Mouse (Mus musculus) lung, embryonic 16.5 days (tissue): ENCODE data around the gene Col4a4. TPM values are rescaled to one million over a fixed set of nuclear protein-coding genes. Genes with fewer than 3 reads are reported as not detected.
A peak's percentile ranks its signal among the peaks of the same experiment; 100 is the strongest.

ENCODE experiments used
- ATAC-seq: fragments of 200-750 bp; cut with Nextera tagmentation; 2 replicates; pipeline ENCODE4 v1.8.0; 2017; ENCODE audit warnings: low read depth, mild to moderate bottlenecking, moderate library complexity
- H3K27ac ChIP-seq: fragments of 300-500 bp; sonication (generic); 2 replicates; pipeline ENCODE4 v1.5.1; 2014; ENCODE audit warnings: mild to moderate bottlenecking, control low read depth, low read length
- H3K27me3 ChIP-seq: fragments of 300-500 bp; sonication (generic); 2 replicates; pipeline ENCODE4 v1.6.1; 2014; ENCODE audit warnings: low read depth, low read length, mixed read lengths; ENCODE audit not compliant: control insufficient read depth, insufficient read depth
- H3K36me3 ChIP-seq: fragments of 300-500 bp; sonication (generic); 2 replicates; pipeline ENCODE4 v1.6.1; 2014; ENCODE audit warnings: low read length; ENCODE audit not compliant: control insufficient read depth, insufficient read depth
- H3K4me1 ChIP-seq: fragments of 300-500 bp; sonication (generic); replicated peaks from 2 replicates; pipeline ENCODE4 v1.6.1; 2014; ENCODE audit warnings: low read length, mixed read lengths; ENCODE audit not compliant: control insufficient read depth, insufficient read depth
- H3K4me2 ChIP-seq: fragments of 300-500 bp; sonication (generic); 2 replicates; pipeline ENCODE4 v1.6.1; 2014; ENCODE audit warnings: low read depth, low read length, control low read depth
- H3K4me3 ChIP-seq: fragments of 300-500 bp; sonication (generic); 2 replicates; pipeline ENCODE4 v1.5.1; 2014; ENCODE audit warnings: mild to moderate bottlenecking, low read length, control low read depth
- H3K9ac ChIP-seq: fragments of 300-500 bp; sonication (generic); 2 replicates; pipeline ENCODE4 v1.6.1; 2014; ENCODE audit warnings: low read length, control low read depth
- H3K9me3 ChIP-seq: fragments of 300-500 bp; sonication (generic); 2 replicates; pipeline ENCODE4 v1.6.1; 2016; ENCODE audit warnings: low read length; ENCODE audit not compliant: control insufficient read depth
- WGBS: fragments of 180-500 bp; shearing (Covaris S2); extraction: QIAGEN DNeasy Blood & Tissue Kit; methylation state at CpG from one replicate; pipeline ENCODE4 v1.1.7; 2014; 5-methylcytosine and 5-hydroxymethylcytosine counted together
- polyA plus RNA-seq: library from polyadenylated mRNA; unstranded; fragments of >200 nt; fragmentation: Nextera tagmentation; extraction: Ambion mirVana; gene quantifications from 2 replicates; pipeline ENCODE4 v1.2.1, GENCODE M21; 2015

Gene Col4a4
- polyA plus RNA-seq, 1 experiment from 2014 or later, result 11.9 TPM

DNA sequence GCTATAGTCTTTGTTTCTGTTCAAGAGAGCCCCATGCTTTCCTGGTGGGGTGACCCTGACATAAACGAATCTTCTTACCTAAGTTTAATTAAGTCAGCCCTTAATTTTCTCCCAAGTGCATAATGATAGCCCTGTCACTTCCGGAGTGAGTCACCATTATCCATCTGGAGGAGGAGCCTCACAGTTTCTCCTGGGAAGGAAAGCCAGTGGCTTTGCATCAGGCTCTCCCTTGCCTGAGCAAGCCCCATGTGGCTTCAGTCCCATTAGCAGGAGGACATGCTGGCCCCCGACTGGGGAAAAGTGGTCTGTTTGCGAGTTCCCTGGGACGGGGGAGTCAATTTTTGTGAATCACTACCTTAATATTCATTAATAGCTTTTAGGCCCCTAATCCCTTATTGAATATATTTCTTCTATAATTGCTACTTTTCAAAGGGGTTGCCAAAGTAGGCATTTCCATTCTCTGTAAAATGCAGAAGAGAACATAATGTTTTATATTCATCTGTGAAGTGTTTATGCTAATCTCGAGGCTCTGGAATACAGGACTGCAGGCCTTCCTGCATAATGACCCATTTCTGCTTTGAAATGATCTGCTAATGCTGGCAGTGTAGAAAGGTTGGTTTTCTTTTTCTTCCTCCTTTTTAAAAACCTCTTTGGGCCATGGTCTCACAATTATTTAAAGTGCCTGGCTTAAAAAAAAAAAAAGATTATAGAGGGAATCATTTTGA lies 134.6 kb downstream of the Col4a4 start:
- H3K27me3 ChIP-seq, result no peaks in the 10 kb centered on the region
- ATAC-seq, result no peak
- no peak overlapping the region for H3K9ac ChIP-seq
- 50% methylated on average over 6 of the region's 6 CpGs for WGBS
- H3K27ac ChIP-seq, result no peak overlapping the region
- no peak overlapping the region for H3K4me3 ChIP-seq
- H3K36me3 ChIP-seq, result no peaks in the 10 kb centered on the region
- H3K4me2 ChIP-seq, result no peak overlapping the region
- H3K9me3 ChIP-seq, result no peaks in the 10 kb centered on the region
- H3K4me1 ChIP-seq, result no peaks in the 10 kb centered on the region

DNA sequence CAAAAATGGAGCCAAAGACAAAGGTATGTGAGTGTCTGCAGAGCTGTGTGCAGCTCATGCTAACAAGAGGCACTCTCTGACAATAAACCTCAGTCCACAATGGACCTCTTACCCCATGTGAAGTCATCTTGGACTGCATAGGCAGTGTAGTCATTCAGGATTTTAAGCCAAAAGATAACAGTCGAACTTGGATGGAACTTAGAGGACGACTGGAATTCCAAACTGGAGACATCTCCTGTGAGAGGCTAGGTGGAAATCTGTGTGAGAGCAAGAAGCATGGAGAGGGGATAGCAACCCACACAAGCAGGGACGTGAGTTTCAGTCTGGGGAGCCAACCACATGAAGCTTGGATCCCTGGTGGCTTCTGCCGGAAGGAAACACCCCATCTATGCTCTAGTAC lies 136.8 kb downstream of the Col4a4 start:
- 78% methylated on average over 4 of the region's 4 CpGs for WGBS
- no peak overlapping the region for H3K4me2 ChIP-seq
- no peak for ATAC-seq

DNA sequence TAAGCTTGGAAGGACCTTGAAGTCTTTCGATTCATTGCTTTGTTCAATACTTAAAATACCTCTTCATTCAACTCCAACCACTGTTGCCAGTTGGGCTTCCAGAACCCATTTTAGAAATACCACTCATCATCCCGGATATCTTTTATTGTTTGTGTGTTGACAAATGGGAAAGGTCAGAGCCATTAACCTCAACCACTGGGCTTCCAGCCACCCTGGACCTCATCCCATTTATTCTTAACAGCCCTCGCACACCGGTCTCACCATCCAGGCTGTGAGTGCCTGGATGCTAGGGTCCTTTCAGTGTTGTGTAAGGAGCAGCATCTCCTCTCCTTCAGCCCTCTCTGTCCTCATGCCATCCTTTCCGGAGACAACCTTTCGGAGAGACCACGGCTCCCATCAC lies 140.6 kb downstream of the Col4a4 start:
- no peak overlapping the region for H3K9ac ChIP-seq
- WGBS, result 70% methylated on average over 7 of the region's 7 CpGs

More for the DNA sequence above, 136.8 kb downstream of the Col4a4 start:
- H3K27me3 ChIP-seq, result no peaks in the 10 kb centered on the region
- no peak overlapping the region for H3K9ac ChIP-seq
- H3K9me3 ChIP-seq, result no peaks in the 10 kb centered on the region
- no peak overlapping the region for H3K4me3 ChIP-seq
- 0 out of 2 replicates have a peak, but pooled peaks cover 2% of the 10 kb centered on the region for H3K4me1 ChIP-seq
- no peak overlapping the region for H3K27ac ChIP-seq
- no peaks in the 10 kb centered on the region for H3K36me3 ChIP-seq

DNA sequence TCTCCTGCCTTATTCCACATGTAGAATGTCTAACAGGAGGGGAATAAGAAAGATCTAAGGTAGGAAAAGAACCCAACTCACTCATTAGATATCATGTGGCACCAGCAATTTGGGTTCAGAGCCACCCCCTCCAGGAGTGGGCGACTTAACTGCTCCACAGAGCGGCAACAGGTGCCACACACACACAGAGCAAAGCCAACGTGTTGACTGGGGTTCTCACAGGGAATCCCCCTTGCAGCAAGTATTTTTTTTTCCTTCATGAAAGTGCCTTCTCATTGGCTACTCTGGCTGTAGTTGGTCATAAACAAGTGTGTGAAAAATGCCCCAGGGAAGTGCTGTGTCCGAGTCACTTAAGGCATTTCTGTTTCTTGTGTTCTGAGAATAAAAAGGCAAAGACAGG lies 143.1 kb downstream of the Col4a4 start:
- Histone ChIP-seq H3K4me1 (0 out of 2 replicates have a peak, but pooled peaks cover 2% of the 10 kb centered on the region), H3K9ac (no peak overlapping the region), H3K27ac (no peak overlapping the region), H3K4me2 (no peak overlapping the region), H3K4me3 (no peak overlapping the region), H3K27me3 (no peaks in the 10 kb centered on the region), H3K36me3 (no peaks in the 10 kb centered on the region), H3K9me3 (no peaks in the 10 kb centered on the region)
- 69% methylated on average over 4 of the region's 4 CpGs for WGBS
- ATAC-seq, result no peak

More for the DNA sequence above, 140.6 kb downstream of the Col4a4 start:
- Histone ChIP-seq H3K4me1 (0 out of 2 replicates have a peak, but pooled peaks cover 2% of the 10 kb centered on the region), H3K4me3 (no peak overlapping the region), H3K9me3 (no peaks in the 10 kb centered on the region), H3K27ac (no peak overlapping the region), H3K27me3 (no peaks in the 10 kb centered on the region), H3K4me2 (no peak overlapping the region), H3K36me3 (no peaks in the 10 kb centered on the region)
- ATAC-seq, result no peak

DNA sequence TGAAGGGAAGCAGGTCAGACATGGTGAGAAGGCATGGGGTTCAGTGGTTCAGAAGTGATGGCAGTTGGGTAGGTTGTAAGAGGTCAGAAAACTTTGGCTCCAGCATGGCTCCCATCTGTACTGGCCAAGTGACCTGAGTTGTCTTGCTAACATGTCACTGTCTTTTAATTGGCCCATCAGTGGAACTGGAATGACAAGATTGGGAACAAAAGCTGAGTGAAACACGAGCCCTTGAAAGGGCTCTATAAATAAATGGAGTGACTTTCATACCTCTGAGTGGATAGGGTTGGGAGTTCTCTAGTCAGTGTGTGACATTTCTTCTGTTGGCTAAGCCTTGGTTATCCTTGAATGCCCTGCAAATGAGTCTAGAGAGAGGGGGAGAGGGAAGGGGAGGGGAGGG lies 146.5 kb downstream of the Col4a4 start:
- ATAC-seq, result no peak
- H3K4me1 ChIP-seq, result no peaks in the 10 kb centered on the region
- no peak overlapping the region for H3K27ac ChIP-seq
- no peaks in the 10 kb centered on the region for H3K27me3 ChIP-seq
- no peaks in the 10 kb centered on the region for H3K36me3 ChIP-seq
- no peaks in the 10 kb centered on the region for H3K9me3 ChIP-seq
- no peak overlapping the region for H3K4me3 ChIP-seq
- no peak overlapping the region for H3K4me2 ChIP-seq
- no peak overlapping the region for H3K9ac ChIP-seq
- 33% methylated on average over 1 of the region's 1 CpGs for WGBS

DNA sequence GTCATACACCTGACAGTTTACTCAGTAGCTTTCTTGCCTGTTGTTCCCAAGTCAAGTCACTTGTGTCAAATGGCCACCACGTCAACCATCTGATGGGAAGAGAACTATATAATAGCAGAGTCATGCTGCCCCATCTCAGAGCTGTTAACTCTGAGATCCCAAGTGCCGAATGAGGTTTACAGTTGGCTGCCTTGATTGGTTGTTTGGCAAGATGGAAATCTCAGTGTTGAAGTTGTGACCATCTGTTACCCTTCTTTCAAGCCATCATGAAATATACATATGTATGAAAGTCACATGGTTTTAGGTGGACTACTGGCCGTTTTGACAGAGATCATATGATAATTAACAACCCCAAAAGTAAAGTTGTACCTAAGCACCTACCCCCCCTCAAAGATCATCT lies 149.4 kb downstream of the Col4a4 start:
- no peak for ATAC-seq
- no peaks in the 10 kb centered on the region for H3K27me3 ChIP-seq
- H3K36me3 ChIP-seq, result no peaks in the 10 kb centered on the region
- H3K27ac ChIP-seq, result no peak overlapping the region
- no peak overlapping the region for H3K9ac ChIP-seq
- 82% methylated on average over 3 of the region's 3 CpGs for WGBS
- no peak overlapping the region for H3K4me2 ChIP-seq
- no peak overlapping the region for H3K4me3 ChIP-seq
- no peaks in the 10 kb centered on the region for H3K9me3 ChIP-seq
- 0 out of 2 replicates have a peak, but pooled peaks cover 2% of the 10 kb centered on the region for H3K4me1 ChIP-seq

DNA sequence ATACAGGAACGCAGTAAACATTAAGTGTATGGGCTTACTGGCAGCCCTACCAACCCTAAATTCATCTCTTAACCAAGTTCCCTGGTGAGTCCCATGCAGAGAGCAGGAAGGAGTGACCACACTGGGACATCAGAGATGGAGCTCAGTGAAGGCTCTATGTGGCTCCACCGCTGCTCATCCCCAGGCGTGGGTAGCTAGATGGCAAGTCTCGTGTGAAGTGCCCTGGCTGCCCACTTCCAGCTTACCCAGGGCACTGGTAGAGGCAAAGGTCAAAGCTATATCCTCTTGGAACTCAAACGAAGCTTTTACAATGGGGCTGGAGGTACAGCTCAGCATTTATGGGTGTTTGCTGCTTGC lies 153.0 kb downstream of the Col4a4 start:
- no peaks in the 10 kb centered on the region for H3K36me3 ChIP-seq
- no peak overlapping the region for H3K4me3 ChIP-seq
- H3K27ac ChIP-seq, result no peak overlapping the region
- no peak overlapping the region for H3K9ac ChIP-seq
- no peaks in the 10 kb centered on the region for H3K9me3 ChIP-seq
- peaks cover 7% of the 10 kb centered on the region for H3K4me1 ChIP-seq
- 67% methylated on average over 5 of the region's 5 CpGs for WGBS
- no peak overlapping the region for H3K4me2 ChIP-seq
- H3K27me3 ChIP-seq, result no peaks in the 10 kb centered on the region
- no peak for ATAC-seq

DNA sequence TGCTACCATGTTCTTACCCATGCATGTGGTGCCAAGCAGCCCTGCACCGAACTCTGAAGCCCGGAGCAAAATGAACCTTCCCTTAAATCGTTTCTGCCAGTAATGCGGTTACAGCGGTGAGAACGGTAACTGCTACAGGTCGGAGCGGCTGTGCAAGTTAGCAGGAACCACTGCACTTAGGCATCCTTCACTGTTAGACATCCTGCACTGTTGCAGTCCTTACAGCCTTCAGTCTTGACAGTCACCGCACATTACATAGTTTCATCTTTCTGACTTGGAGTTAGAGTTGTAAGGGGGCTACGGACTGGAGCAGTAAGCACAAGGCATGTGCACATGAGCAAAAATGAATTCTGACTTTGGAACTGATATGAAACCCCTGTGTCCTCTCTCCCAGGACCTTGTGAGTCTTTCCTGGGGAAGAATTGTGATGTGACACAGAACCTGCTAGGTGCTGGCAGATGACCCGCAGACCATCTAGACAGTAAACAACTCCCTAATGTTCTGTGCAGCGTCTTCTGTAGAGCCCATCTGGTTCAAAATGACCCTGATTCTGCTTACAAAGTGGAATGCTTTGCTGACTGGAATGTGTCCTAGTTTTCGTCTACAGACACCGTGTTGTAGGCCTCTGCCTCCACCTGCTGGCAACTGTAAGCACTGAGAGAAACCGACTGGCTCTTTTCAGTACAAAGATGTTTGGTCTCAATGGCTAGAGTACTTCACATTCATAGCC lies 153.6 kb downstream of the Col4a4 start:
- Histone ChIP-seq H3K36me3 (no peaks in the 10 kb centered on the region), H3K9me3 (no peaks in the 10 kb centered on the region), H3K27ac (no peak overlapping the region), H3K4me3 (no peak overlapping the region), H3K9ac (no peak overlapping the region), H3K4me2 (no peak overlapping the region), H3K27me3 (no peaks in the 10 kb centered on the region), H3K4me1 (peaks cover 11% of the 10 kb centered on the region)
- peak; percentile 66 for ATAC-seq
- WGBS, result 55% methylated on average over 15 of the region's 15 CpGs

DNA sequence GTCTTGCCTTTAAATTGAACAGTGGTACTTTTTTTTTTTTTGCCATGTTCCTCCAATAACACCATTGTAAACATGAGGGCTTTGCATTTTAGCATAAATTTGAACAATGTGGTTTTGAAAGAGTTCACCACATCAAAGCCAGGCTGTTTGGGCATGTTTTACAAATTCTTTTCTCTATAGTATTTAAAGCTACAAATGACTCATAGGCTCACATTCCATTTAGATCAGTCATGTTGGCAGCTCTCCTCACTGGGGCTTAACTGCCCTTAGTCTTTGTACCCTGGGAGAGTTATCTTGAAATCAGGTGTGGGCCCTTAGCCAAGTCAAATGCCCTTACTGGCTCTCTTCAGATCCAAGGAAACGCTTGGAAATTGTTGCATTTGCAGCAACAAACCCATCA lies 157.6 kb downstream of the Col4a4 start:
- H3K27ac ChIP-seq, result peak overlapping the region; percentile 77
- ATAC-seq, result peak; percentile 86
- H3K4me3 ChIP-seq, result no peak overlapping the region

More for the DNA sequence above, 157.6 kb downstream of the Col4a4 start:
- no peaks in the 10 kb centered on the region for H3K27me3 ChIP-seq
- no peak overlapping the region for H3K4me2 ChIP-seq
- WGBS, result 19% methylated on average over 1 of the region's 1 CpGs
- no peaks in the 10 kb centered on the region for H3K36me3 ChIP-seq
- no peaks in the 10 kb centered on the region for H3K9me3 ChIP-seq
- no peak overlapping the region for H3K9ac ChIP-seq
- H3K4me1 ChIP-seq, result peaks cover 11% of the 10 kb centered on the region
